Mouse (Mus musculus): ENCODE data around the gene Olfr381. TPM values are rescaled to one million over a fixed set of nuclear protein-coding genes. Genes with fewer than 3 reads are reported as not detected.
"Not testable (repeated sequence)": the region's sequence is repeated elsewhere in the genome, so short reads cannot be mapped to it uniquely, and the experiment has no call there.

Gene Olfr381
- total RNA-seq (2021), result not detected

GRCm38 (mm10) chr11:73491503-73491902 lies at the start of gene Olfr381:
Gene Olfr381 (minus strand): TSS chr11:73491603.
- intact Hi-C loops (cut with DNase I), result no loop called here

GRCm38 (mm10) chr11:73528971-73529370 lies 37.6 kb upstream of the Olfr381 start:
- intact Hi-C loops (cut with DNase I); DNase-seq: not testable (repeated sequence)

More at GRCm38 (mm10) chr11:73491503-73491902, at the start of gene Olfr381:
- DNase-seq, result no peak

GRCm38 (mm10) chr11:73517097-73517496 lies 25.7 kb upstream of the Olfr381 start, which contains the start of gene Olfr382:
Gene Olfr382 (minus strand): TSS chr11:73517197.
- intact Hi-C loops (cut with DNase I), result no loop called here

GRCm38 (mm10) chr11:73457408-73457807 lies 34.0 kb downstream of the Olfr381 start, which contains the start of gene Olfr380:
Gene Olfr380 (minus strand): TSS chr11:73457508.
- intact Hi-C loops (cut with DNase I), result no loop called here
- DNase-seq, result no peak

More at GRCm38 (mm10) chr11:73517097-73517496, 25.7 kb upstream of the Olfr381 start, which contains the start of gene Olfr382:
- DNase-seq, result no peak

Other genes starting within 250 kb of the Olfr381 start
- gene Trpv3, start 224.2 kb downstream of the Olfr381 start, total RNA-seq (2021), result under 1 TPM in 1 of 2 experiments, not detected in 1; 0.05 TPM
- 1 to 10 TPM; 1.2 to 1.3 TPM for gene Aspa, start 162.0 kb downstream of the Olfr381 start, total RNA-seq (2021)
- gene Gm49340, start 161.9 kb downstream of the Olfr381 start, total RNA-seq (2021), result not detected
- not detected for gene Spata22, start 161.9 kb downstream of the Olfr381 start, total RNA-seq (2021)
- not detected for gene Olfr20, start 140.8 kb downstream of the Olfr381 start, total RNA-seq (2021)
- gene Olfr376, start 120.4 kb downstream of the Olfr381 start, total RNA-seq (2021), result not detected
- gene Olfr1, start 92.0 kb downstream of the Olfr381 start, total RNA-seq (2021), result not detected
- not detected for gene Olfr378, start 63.1 kb downstream of the Olfr381 start, total RNA-seq (2021)
- not detected for gene Olfr380, start 34.1 kb downstream of the Olfr381 start, total RNA-seq (2021)
- not detected for gene Olfr382, start 25.6 kb upstream of the Olfr381 start, total RNA-seq (2021)
- not detected for gene Olfr385, start 101.4 kb upstream of the Olfr381 start, total RNA-seq (2021)
- gene Olfr384, start 107.0 kb upstream of the Olfr381 start, total RNA-seq (2021), result not detected
- not detected for gene Zfp735, start 197.2 kb upstream of the Olfr381 start, total RNA-seq (2021)